Mouse (Mus musculus) liver, postnatal 0 days (tissue): ENCODE data around the gene Kcnip3. TPM values are rescaled to one million over a fixed set of nuclear protein-coding genes. Genes with fewer than 3 reads are reported as not detected.

Source experiments
- ATAC-seq: fragments of 200-750 bp; cut with Nextera tagmentation; 2 replicates; pipeline ENCODE4 v1.8.0; 2017; ENCODE audit warnings: mild to moderate bottlenecking, moderate library complexity
- DNase-seq: peaks from one replicate; pipeline ENCODE4 v3.0.0-alpha.2; 2016
- H3K27ac ChIP-seq: fragments of 300-500 bp; sonication (generic); 2 replicates; pipeline ENCODE4 v1.5.1; 2014; ENCODE audit warnings: antibody characterized with exemption, moderate library complexity, mild to moderate bottlenecking, low read depth
- H3K27me3 ChIP-seq: fragments of 300-500 bp; sonication (generic); 2 replicates; pipeline ENCODE4 v1.6.1; 2014; ENCODE audit warnings: low read length, control low read depth, mixed read lengths; ENCODE audit not compliant: insufficient read depth
- H3K36me3 ChIP-seq: fragments of 300-500 bp; sonication (generic); replicated peaks from 2 replicates; pipeline ENCODE4 v1.6.1; 2014; ENCODE audit warnings: mild to moderate bottlenecking, control low read depth, low read length, moderate library complexity, mixed read lengths; ENCODE audit not compliant: insufficient read depth
- H3K4me1 ChIP-seq: fragments of 300-500 bp; sonication (generic); 2 replicates; pipeline ENCODE4 v1.6.1; 2014; ENCODE audit warnings: antibody characterized with exemption, mild to moderate bottlenecking, control low read depth; ENCODE audit not compliant: insufficient read depth
- H3K4me2 ChIP-seq: fragments of 300-500 bp; sonication (generic); 2 replicates; pipeline ENCODE4 v1.6.1; 2014; ENCODE audit warnings: low read depth, mild to moderate bottlenecking, low read length, moderate library complexity, mixed read lengths
- H3K4me3 ChIP-seq: fragments of 300-500 bp; sonication (generic); 2 replicates; pipeline ENCODE4 v1.5.1; 2014; ENCODE audit warnings: low read depth, low read length
- H3K9ac ChIP-seq: fragments of 300-500 bp; sonication (generic); replicated peaks from 2 replicates; pipeline ENCODE4 v1.6.1; 2014; ENCODE audit warnings: mild to moderate bottlenecking, moderate library complexity
- H3K9me3 ChIP-seq: fragments of 300-500 bp; sonication (generic); 2 replicates; pipeline ENCODE4 v1.6.1; 2016; ENCODE audit warnings: mild to moderate bottlenecking, control low read depth, low read length, mixed read lengths
- CTCF ChIP-seq: sonication (generic); IDR thresholded peaks from 2 replicates; pipeline ENCODE4 v1.5.1; 2016; ENCODE audit warnings: antibody characterized with exemption, low read depth
- EP300 ChIP-seq: IDR thresholded peaks from 2 replicates; pipeline ENCODE4 v1.6.1; 2016; ENCODE audit warnings: antibody characterized with exemption, low read depth, mild to moderate bottlenecking
- WGBS: fragments of 180-500 bp; shearing (Covaris S2); extraction: QIAGEN DNeasy Blood & Tissue Kit; methylation state at CpG from one replicate; pipeline ENCODE4 v1.1.7; 2014; ENCODE audit not compliant: insufficient replicate concordance; 5-methylcytosine and 5-hydroxymethylcytosine counted together
- polyA plus RNA-seq: library from polyadenylated mRNA; unstranded; fragments of >200 nt; fragmentation: Nextera tagmentation; extraction: Ambion mirVana; gene quantifications from 2 replicates; pipeline ENCODE4 v1.2.1, GENCODE M21; 2015

Kcnip3 gene
- polyA plus RNA-seq, 1 experiment from 2014 or later = 0.23 TPM

DNA sequence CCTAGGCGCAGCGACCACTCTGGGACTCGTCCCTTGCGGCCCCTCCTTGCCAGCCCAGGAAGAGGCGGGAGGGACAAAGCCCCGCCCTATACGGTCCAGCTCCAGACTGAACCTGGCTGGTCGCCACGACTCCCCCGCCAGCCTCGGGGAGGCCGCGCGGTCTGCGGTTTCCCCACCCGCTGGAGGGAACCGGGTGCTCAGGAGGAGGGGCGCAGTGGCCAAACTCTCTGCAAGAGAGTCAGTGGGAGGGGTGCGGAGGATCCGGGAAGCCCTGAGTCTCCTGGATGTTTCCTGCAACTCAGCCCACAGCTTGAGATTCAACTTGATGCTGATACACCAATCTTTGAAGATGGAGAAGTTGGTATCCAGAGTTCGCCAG lies 39.4 kb downstream of the Kcnip3 start:
- Histone ChIP-seq H3K9ac (no peak overlapping the region), H3K27me3 (peaks cover 64% of the 10 kb centered on the region), H3K36me3 (no peaks in the 10 kb centered on the region), H3K9me3 (no peaks in the 10 kb centered on the region), H3K4me2 (peak overlapping the region; percentile 68), H3K4me1 (peaks cover 9% of the 10 kb centered on the region; the same call in 1 of the 2 replicates), H3K4me3 (peak overlapping the region; percentile 46), H3K27ac (no peak overlapping the region)
- under 1% methylated on average over 21 of the region's 21 CpGs for WGBS
- no peak for TF ChIP-seq CTCF
- no peak for TF ChIP-seq EP300
- DNase-seq (peak; percentile 39), ATAC-seq (no peak)

DNA sequence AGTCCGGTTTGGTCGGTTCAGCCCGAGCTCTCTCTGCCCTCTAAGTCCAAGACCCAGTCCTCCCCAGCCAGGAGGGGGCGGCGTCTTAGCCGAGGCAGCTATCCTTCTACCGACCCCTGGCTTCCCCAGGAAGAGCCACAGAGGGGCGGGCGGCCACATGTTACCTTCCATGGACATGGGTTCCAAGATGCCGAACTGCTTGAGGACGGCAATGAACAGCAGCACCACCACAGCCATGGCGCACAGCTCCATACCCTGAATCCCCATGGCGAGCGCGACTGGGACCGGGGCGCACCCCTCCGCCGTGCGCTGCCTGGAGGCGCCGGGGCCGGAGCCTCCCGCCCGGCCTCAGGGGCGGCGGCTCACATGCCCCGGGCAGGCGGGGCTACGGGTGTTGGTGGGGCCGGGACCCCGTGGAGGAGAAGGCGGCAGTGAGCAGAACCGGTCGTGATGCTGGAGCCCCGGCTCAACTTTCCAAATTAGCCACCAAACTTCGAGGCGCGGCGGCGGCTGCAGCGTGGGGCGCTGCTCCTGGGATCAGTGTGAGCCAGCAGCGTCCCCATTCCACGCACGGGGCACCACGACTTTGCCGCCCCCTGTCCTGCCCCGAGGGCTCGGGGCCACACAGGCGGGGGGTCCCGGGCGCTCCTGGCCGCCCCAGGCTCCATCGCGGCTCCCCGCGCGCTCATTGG lies 39.9 kb downstream of the Kcnip3 start:
- H3K4me1 ChIP-seq = peaks cover 9% of the 10 kb centered on the region; the same call in 1 of the 2 replicates
- H3K27ac ChIP-seq = no peak overlapping the region
- DNase-seq = no peak
- peaks cover 64% of the 10 kb centered on the region for H3K27me3 ChIP-seq
- no peaks in the 10 kb centered on the region for H3K36me3 ChIP-seq
- under 1% methylated on average over 55 of the region's 59 CpGs for WGBS
- ATAC-seq = no peak
- no peaks in the 10 kb centered on the region for H3K9me3 ChIP-seq
- peak overlapping the region; percentile 68 for H3K4me2 ChIP-seq
- TF ChIP-seq CTCF (no peak), EP300 (no peak)
- peak overlapping the region; percentile 46 for H3K4me3 ChIP-seq
- H3K9ac ChIP-seq = no peak overlapping the region

DNA sequence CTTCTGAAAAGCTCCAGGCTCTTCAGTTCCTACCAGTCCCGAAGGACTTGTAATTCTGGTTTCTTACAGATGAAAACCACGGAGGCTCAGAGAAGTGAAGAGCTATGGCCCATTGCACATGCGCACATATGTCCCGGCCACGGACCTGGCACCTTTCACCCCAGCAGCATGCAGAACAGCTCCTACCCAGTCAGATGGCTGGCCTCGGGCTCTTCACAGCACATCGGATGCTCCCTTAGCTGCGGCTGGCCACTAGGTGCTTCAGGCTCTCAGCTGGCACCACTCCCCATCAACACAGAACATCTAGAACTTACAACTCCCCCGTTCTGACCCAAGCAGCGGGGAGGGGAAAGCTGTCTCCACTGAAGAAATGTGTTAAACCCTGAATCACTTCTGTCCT lies 42.1 kb downstream of the Kcnip3 start:
- H3K27ac ChIP-seq = no peak overlapping the region
- no peak overlapping the region for H3K4me3 ChIP-seq
- TF ChIP-seq CTCF (no peak), EP300 (no peak)
- H3K9ac ChIP-seq = no peak overlapping the region
- H3K4me1 ChIP-seq = peaks cover 8% of the 10 kb centered on the region; the same call in 1 of the 2 replicates
- WGBS = 65% methylated on average over 10 of the region's 10 CpGs
- DNase-seq (no peak), ATAC-seq (no peak)
- H3K27me3 ChIP-seq = peaks cover 55% of the 10 kb centered on the region
- H3K36me3 ChIP-seq = no peaks in the 10 kb centered on the region
- no peak overlapping the region for H3K4me2 ChIP-seq
- H3K9me3 ChIP-seq = no peaks in the 10 kb centered on the region

DNA sequence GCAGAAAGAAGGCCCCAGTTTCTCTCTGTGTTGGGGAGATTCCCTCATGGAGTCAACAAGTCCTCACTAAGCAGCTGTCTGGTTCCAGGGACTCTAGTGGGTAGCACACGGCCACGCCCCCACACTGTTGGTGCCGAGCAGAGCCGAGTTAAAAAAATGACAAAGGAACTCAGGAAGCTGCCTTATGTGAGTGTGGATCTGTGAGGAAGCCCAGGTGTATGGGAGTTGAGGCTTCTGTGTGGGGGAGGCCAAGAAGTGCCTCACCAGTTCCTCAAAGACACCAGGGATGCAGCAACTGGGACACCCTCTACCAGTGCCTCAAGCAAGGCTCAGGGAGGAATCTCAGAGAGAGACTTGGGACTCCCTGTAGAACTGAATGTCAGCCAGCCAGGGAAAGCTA lies 42.7 kb downstream of the Kcnip3 start:
- H3K27ac ChIP-seq = no peak overlapping the region
- H3K9ac ChIP-seq = no peak overlapping the region
- TF ChIP-seq CTCF = no peak
- no peak for TF ChIP-seq EP300
- H3K4me3 ChIP-seq = no peak overlapping the region
- peaks cover 49% of the 10 kb centered on the region for H3K27me3 ChIP-seq
- 63% methylated on average over 4 of the region's 4 CpGs for WGBS
- H3K4me1 ChIP-seq = peaks cover 5% of the 10 kb centered on the region; the same call in 1 of the 2 replicates
- no peak overlapping the region for H3K4me2 ChIP-seq
- DNase-seq = no peak
- no peak for ATAC-seq
- H3K9me3 ChIP-seq = no peaks in the 10 kb centered on the region
- H3K36me3 ChIP-seq = no peaks in the 10 kb centered on the region

DNA sequence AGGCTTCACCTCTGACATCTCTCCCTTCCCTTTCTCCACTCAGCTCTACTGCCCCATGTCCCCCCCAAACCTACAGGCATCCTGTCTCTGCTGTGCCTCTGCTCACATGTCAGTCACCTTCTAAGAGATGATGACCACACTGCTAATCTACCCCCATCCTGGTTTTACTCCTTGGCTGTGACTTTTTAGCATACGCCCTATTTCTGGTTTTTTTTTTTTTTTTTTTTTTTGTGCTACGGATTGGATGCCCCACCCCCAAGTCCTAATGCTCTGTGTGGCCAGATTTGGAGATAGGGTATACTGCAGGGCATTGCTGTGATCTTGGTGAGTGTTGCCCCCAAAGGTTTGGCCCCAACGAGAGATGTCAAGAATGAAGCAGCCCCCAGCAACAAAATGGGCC lies 49.6 kb downstream of the Kcnip3 start:
- H3K36me3 ChIP-seq = no peaks in the 10 kb centered on the region
- no peak for TF ChIP-seq EP300
- H3K9me3 ChIP-seq = no peaks in the 10 kb centered on the region
- H3K4me1 ChIP-seq = no peaks in the 10 kb centered on the region
- WGBS = 49% methylated on average over 3 of the region's 3 CpGs
- no peak overlapping the region for H3K4me2 ChIP-seq
- ATAC-seq (no peak), DNase-seq (no peak)
- no peaks in the 10 kb centered on the region for H3K27me3 ChIP-seq
- H3K27ac ChIP-seq = no peak overlapping the region
- H3K4me3 ChIP-seq = no peak overlapping the region
- no peak overlapping the region for H3K9ac ChIP-seq

DNA sequence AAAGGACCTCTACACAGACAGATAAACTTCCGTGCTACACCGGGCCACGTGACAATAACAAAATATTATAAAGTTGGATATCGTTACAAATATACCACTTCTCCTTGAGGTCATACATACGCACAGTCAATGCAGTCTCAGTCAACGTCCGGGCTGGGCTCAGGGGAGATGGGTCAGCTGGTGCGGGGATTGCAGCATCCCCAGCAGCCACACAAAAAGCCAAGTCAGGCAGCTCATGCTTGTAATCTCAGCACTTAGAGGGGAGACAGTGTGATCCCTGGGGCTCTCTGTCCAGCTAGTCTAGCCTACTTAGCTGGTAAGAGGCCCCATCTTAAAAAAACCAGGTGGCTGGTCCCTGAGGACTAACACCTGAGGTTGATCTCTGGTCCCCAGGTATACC lies 50.6 kb downstream of the Kcnip3 start:
- Histone ChIP-seq H3K36me3 (no peaks in the 10 kb centered on the region), H3K4me1 (no peaks in the 10 kb centered on the region), H3K27ac (no peak overlapping the region), H3K9me3 (no peaks in the 10 kb centered on the region), H3K27me3 (no peaks in the 10 kb centered on the region), H3K4me2 (no peak overlapping the region), H3K4me3 (no peak overlapping the region), H3K9ac (no peak overlapping the region)
- DNase-seq (no peak), ATAC-seq (no peak)
- 78% methylated on average over 8 of the region's 8 CpGs for WGBS
- no peak for TF ChIP-seq EP300

DNA sequence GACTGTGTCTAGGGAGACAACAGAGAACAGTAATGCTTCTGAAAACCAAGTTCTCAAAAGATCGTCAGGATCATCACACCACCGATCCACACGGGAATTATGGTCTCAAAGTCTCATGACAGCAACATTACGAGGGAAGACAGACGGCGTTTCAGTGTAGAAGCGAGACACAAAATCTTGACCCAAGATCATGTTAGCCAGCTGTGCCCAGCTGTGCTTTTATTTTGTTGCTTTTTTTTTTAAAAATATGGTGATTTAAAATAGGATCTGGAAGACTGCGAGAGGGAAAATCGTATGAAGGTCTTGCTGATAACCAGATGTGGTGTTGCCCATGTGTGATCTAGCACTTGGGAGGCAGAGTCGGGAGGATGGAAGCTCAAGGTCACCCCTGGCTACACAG lies 51.2 kb downstream of the Kcnip3 start:
- TF ChIP-seq EP300 (no peak), CTCF (no peak)
- DNase-seq (no peak), ATAC-seq (no peak)
- no peak overlapping the region for H3K4me3 ChIP-seq
- H3K9me3 ChIP-seq = no peaks in the 10 kb centered on the region
- H3K4me2 ChIP-seq = no peak overlapping the region
- no peak overlapping the region for H3K27ac ChIP-seq
- H3K36me3 ChIP-seq = no peaks in the 10 kb centered on the region
- 76% methylated on average over 10 of the region's 10 CpGs for WGBS
- H3K4me1 ChIP-seq = no peaks in the 10 kb centered on the region
- no peak overlapping the region for H3K9ac ChIP-seq
- H3K27me3 ChIP-seq = no peaks in the 10 kb centered on the region
